Mouse (Mus musculus): Measurements from ENCODE around the gene Gm21256. TPM values are rescaled to one million over a fixed set of nuclear protein-coding genes. Genes with fewer than 3 reads are reported as not detected.
"Not testable (repeated sequence)": the region's sequence is repeated elsewhere in the genome, so short reads cannot be mapped to it uniquely, and the experiment has no call there.

The Gm21256 gene
- polyA plus RNA-seq (2015; fragmentation: Nextera tagmentation; extraction: Ambion mirVana) = not detected in 2 replicates

DNA sequence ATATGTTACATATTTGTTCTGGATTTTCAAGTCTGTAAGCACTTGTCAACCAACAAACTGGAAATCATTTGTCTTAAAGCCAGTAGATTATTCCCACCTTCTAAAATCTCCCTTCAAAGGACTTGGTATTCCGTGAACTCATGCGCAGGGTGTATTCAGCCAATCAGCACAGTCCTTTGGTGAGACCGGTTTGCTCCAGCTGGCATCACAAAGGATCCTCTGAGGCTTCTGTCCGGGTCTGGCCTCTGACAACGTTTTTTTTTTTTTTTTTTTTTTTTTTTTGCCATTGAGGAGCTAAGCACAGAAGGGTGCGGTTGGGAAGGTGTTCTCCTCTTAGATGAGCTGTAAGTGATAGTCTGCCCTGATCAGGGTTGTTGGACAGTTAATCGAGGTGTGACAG is at the start of gene Gm21256:
Gene Gm21256 (plus strand): TSS at position 301 of the 400 bp plus-strand sequence.
- not testable (repeated sequence) for H3K9me3 ChIP-seq; H3K4me3 ChIP-seq; H3K27me3 ChIP-seq (replicated peaks); H3K36me3 ChIP-seq (replicated peaks); ATAC-seq (replicated peaks); H3K9ac ChIP-seq; H3K27ac ChIP-seq; H3K4me1 ChIP-seq; H3K4me2 ChIP-seq
- no CpG with 5 or more reads among the region's 7 CpGs for WGBS

Other genes with a start within 250 kb of the Gm21256 start
- not detected in 2 replicates for gene Gm21170, start 240.1 kb downstream of the Gm21256 start, polyA plus RNA-seq (2015; fragmentation: Nextera tagmentation; extraction: Ambion mirVana)